Mouse (Mus musculus): ENCODE measurements around the gene Mob3c. TPM values are rescaled to one million over a fixed set of nuclear protein-coding genes. Genes with fewer than 3 reads are reported as not detected.

Mob3c gene
- total RNA-seq, 2 experiments from 2014 or later = 3.8 to 4.7 TPM

DNA sequence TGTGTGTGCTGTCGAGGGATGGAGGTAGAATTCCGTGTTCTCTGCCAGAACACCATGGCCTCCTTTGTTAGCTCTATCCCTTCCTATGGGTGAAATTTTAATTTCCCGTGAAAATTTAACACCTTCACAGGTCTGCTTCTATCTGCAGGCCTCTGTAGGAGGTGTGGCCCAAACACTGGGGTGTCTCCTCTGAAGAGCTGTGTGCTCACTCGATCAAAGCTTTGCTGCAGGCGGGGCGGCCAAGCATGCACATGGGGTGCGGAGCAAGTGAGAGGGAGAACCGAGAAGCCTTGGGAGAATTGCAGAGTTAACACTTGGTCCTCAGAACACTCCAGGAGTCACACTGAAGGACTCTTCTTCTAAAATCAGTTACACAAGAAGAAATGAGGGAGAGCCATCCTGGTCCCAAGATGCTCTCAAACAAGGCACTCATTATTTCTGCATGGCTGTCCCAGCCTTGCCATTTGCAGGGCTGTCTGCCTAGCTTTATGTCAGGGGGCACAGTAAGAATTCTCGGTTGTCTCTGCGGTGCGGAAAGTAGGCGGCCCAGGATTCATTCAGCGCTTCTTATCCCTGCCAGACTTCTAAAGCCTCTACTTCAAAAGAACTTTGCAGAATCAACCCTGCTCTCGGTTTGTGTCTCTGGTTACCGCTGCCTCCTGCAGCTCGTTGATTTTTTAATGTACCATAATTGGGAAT lies 41.8 kb downstream of the Mob3c start:
- ATAC-seq (replicated peaks; ENCODE audit: low FRiP score, poor library complexity, severe bottlenecking) = no peak

DNA sequence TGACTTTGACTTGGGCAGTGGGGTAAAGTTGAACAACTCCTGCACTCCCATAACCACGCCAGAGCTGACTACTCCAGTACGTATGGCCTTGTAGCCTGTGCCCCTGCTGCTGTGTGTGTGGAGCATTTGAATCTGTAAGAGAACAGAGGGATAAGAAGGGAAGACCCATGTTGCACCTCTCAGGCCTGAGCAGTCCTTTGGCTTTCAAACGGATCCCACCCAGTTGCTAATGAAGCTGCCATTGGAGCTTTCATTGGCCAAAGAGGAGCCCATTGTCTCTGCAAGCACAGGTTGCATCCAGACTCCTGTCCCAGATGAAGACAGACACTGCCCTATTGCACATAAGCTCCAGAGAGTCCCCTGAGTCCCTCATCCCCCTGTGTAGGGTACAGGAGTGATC lies 45.3 kb downstream of the Mob3c start:
- ATAC-seq (replicated peaks; ENCODE audit: low FRiP score, poor library complexity, severe bottlenecking) = no peak

DNA sequence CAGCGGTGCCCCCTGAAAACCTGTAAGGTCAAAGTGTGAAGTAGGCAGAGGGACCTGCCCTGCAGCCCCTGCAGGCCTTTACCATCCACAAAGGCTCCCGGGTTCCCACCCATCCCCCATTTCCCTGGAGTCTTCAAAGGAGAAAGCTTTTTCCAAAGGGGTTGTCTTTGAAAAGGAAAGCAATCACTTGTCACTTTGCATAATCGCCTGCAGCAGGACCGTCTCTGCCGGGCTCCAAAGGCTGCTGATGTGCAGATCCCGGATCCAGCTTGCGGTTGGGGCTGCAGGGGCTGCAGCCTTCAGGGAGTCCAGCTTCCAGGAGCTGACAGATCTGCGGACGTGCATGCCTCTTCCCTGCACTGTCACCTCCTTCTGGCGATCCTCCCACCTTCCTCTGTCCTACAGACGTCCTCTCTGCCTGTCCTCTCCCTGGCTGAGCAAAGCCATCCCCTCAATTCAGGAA lies 50.4 kb downstream of the Mob3c start:
- ATAC-seq (replicated peaks; ENCODE audit: low FRiP score, poor library complexity, severe bottlenecking) = no peak

DNA sequence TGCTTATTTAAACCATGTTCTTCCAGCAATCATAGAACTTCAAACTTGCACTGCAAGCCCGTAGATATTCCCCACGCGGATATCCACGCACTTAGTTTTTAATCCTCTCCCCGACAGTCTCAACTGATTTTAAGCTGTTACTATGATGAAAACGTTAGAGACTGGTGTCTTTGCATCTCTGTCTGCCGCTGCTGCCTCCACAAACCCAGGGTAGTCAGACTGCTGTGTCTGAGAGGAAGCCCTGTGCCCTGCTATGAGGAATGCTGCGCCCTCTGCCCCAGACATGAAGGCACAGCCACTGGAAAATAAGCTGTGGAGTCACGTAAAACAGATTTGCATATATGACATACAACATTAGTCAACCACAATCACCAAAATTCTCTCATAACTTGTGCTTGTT lies 50.9 kb downstream of the Mob3c start:
- no peak for ATAC-seq (replicated peaks; ENCODE audit: low FRiP score, poor library complexity, severe bottlenecking)

DNA sequence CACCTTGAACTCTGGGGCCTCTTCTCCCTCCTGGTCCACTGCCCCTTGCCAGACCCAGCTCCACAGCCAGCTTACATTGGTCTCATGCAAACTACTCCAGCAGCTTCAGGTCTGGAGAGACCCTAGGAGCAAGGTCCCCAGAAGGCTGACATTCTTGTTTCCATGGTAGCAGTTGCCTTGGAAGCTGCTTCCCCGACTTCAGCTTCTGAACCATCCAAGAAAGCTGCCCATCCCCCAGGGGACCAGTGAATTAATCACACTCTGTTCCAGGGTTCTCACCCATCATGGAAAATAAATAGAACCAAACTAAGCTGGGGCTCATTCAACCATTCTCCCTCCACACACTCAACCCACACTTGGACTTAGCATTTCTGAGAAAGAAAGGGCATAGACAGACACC lies 53.3 kb downstream of the Mob3c start:
- no peak for ATAC-seq (replicated peaks; ENCODE audit: low FRiP score, poor library complexity, severe bottlenecking)

DNA sequence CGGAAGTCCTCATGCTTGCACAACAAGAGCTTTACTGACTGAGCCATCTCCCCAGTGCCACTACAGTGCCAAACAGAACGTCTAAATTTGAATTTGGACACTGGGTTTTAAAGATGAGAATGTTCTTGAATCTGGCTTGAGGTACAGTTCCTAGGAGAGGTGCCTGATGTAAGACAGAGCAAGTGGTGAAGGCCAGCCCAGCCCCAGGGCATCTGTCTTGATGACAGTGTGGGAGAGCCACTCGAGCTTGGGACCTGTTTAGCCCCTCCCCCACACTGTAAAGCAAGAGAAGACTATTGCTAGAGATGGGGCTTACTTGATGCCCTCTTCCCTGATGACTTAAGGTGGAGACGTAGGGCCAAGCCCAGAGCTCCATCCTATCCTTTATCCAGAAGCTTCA lies 54.3 kb downstream of the Mob3c start:
- ATAC-seq (replicated peaks; ENCODE audit: low FRiP score, poor library complexity, severe bottlenecking) = no peak

DNA sequence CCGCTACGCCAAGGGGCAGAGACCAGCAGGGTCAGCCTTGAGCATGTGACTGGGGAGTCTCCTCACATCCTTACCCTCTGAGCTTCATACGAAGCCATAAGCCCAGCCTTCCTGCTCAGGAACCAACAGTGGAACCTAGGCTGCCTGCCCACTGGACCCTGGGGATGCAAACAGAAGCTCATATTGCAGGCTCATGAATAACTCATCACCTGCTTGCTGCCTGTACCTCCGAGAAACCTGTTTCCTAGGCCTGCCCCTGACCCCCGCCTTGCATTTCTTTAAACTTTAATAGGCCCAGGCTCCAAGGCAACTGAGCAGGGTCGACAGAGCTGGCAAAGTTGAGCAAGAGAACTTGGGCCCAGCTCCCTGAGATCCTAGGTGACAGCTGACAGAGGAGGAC lies 56.1 kb downstream of the Mob3c start, which contains the start of gene Kncn:
Gene Kncn (plus strand): TSS at position 379 of the 400 bp plus-strand sequence.
- no peak for ATAC-seq (replicated peaks; ENCODE audit: low FRiP score, poor library complexity, severe bottlenecking)

Other genes starting within 250 kb of the Mob3c start
- gene Cyp4a32, start 227.1 kb upstream of the Mob3c start, total RNA-seq (2015; ENCODE audit: low replicate concordance) = not detected in 2 replicates
- not detected in 2 replicates for gene Cyp4a32, start 227.1 kb upstream of the Mob3c start, total RNA-seq (2017; ENCODE audit: low replicate concordance)
- not detected in 2 replicates for gene Cyp4b1, start 180.4 kb upstream of the Mob3c start, total RNA-seq (2015; ENCODE audit: low replicate concordance)
- gene Cyp4b1, start 180.4 kb upstream of the Mob3c start, total RNA-seq (2017; ENCODE audit: low replicate concordance) = not detected in 2 replicates
- gene Efcab14, start 90.3 kb upstream of the Mob3c start, total RNA-seq (2015; ENCODE audit: low replicate concordance) = 29.9 and 33.4 TPM in 2 replicates
- gene Efcab14, start 90.3 kb upstream of the Mob3c start, total RNA-seq (2017; ENCODE audit: low replicate concordance) = 12.7 and 27.6 TPM in 2 replicates
- not detected in 2 replicates for gene Tex38, start 47.1 kb upstream of the Mob3c start, total RNA-seq (2015; ENCODE audit: low replicate concordance)
- not detected in 2 replicates for gene Tex38, start 47.1 kb upstream of the Mob3c start, total RNA-seq (2017; ENCODE audit: low replicate concordance)
- gene Atpaf1, start 43.3 kb upstream of the Mob3c start, total RNA-seq (2015; ENCODE audit: low replicate concordance) = 2.7 and 10.9 TPM in 2 replicates
- 1.4 and 2.3 TPM in 2 replicates for gene Atpaf1, start 43.3 kb upstream of the Mob3c start, total RNA-seq (2017; ENCODE audit: low replicate concordance)
- 31.8 and 64.2 TPM in 2 replicates for gene Mknk1, start 11.1 kb downstream of the Mob3c start, total RNA-seq (2015; ENCODE audit: low replicate concordance)
- gene Mknk1, start 11.1 kb downstream of the Mob3c start, total RNA-seq (2017; ENCODE audit: low replicate concordance) = 85.6 and 115 TPM in 2 replicates
- gene Kncn, start 56.3 kb downstream of the Mob3c start, total RNA-seq (2015; ENCODE audit: low replicate concordance) = not detected in 2 replicates
- gene Kncn, start 56.3 kb downstream of the Mob3c start, total RNA-seq (2017; ENCODE audit: low replicate concordance) = not detected in 2 replicates
- not detected in 2 replicates for gene 6430628N08Rik, start 62.6 kb downstream of the Mob3c start, total RNA-seq (2015; ENCODE audit: low replicate concordance)
- gene 6430628N08Rik, start 62.6 kb downstream of the Mob3c start, total RNA-seq (2017; ENCODE audit: low replicate concordance) = not detected in 2 replicates
- gene Dmbx1, start 111.8 kb downstream of the Mob3c start, total RNA-seq (2015; ENCODE audit: low replicate concordance) = not detected in 2 replicates
- gene Dmbx1, start 111.8 kb downstream of the Mob3c start, total RNA-seq (2017; ENCODE audit: low replicate concordance) = not detected in 2 replicates
- gene Faah, start 189.8 kb downstream of the Mob3c start, total RNA-seq (2015; ENCODE audit: low replicate concordance) = 2.1 TPM in 1 of 2 replicates, not detected in the other
- gene Faah, start 189.8 kb downstream of the Mob3c start, total RNA-seq (2017; ENCODE audit: low replicate concordance) = 1.3 TPM in 1 of 2 replicates, not detected in the other
- gene Nsun4, start 225.8 kb downstream of the Mob3c start, total RNA-seq (2015; ENCODE audit: low replicate concordance) = 2.5 and 2.9 TPM in 2 replicates
- 0.43 and 1.1 TPM in 2 replicates for gene Nsun4, start 225.8 kb downstream of the Mob3c start, total RNA-seq (2017; ENCODE audit: low replicate concordance)
- gene Uqcrh, start 247.0 kb downstream of the Mob3c start, total RNA-seq (2015; ENCODE audit: low replicate concordance) = 197 and 223 TPM in 2 replicates
- gene Uqcrh, start 247.0 kb downstream of the Mob3c start, total RNA-seq (2017; ENCODE audit: low replicate concordance) = 191 and 235 TPM in 2 replicates
- 3.5 and 9.0 TPM in 2 replicates for gene Lrrc41, start 247.2 kb downstream of the Mob3c start, total RNA-seq (2015; ENCODE audit: low replicate concordance)
- 1.3 and 3.3 TPM in 2 replicates for gene Lrrc41, start 247.2 kb downstream of the Mob3c start, total RNA-seq (2017; ENCODE audit: low replicate concordance)